Mouse (Mus musculus) thymus, postnatal 25 days (tissue): Measurements from ENCODE around the gene Mef2b.
A peak's percentile ranks its signal among the peaks of the same experiment; 100 is the strongest.

Source experiments
- DNase-seq: peaks from one replicate; pipeline ENCODE4 v3.0.0; 2022

Mef2b gene

GRCm38 (mm10) chr8:70134931-70135330 lies 4.6 kb upstream of the Mef2b start:
- no peak for DNase-seq

- no peak for DNase-seq
Observed at GRCm38 (mm10) chr8:70136591-70136990, 2.9 kb upstream of the Mef2b start.

DNA sequence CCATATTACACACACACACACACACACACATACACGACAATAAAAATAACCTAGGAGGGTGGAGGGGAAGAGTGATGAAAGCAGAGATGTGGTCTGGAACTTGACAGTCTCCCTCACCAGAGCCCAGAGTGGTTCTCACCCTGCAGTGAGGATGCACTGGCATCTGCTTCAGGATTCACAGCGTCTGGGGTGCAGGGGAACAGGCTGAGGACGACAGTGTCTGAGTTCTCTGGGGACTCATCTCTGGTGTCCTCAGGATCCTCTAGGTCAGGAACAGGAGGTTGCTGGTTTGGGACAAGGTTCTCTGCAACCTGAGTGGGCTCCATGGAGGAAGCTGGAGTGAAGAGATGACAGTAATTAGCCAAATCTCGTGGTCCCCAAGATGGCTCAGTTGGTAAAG lies 1.6 kb upstream of the Mef2b start:
- no peak for DNase-seq

GRCm38 (mm10) chr8:70139981-70140380 lies 470 bp downstream of the Mef2b start:
- DNase-seq = no peak

DNA sequence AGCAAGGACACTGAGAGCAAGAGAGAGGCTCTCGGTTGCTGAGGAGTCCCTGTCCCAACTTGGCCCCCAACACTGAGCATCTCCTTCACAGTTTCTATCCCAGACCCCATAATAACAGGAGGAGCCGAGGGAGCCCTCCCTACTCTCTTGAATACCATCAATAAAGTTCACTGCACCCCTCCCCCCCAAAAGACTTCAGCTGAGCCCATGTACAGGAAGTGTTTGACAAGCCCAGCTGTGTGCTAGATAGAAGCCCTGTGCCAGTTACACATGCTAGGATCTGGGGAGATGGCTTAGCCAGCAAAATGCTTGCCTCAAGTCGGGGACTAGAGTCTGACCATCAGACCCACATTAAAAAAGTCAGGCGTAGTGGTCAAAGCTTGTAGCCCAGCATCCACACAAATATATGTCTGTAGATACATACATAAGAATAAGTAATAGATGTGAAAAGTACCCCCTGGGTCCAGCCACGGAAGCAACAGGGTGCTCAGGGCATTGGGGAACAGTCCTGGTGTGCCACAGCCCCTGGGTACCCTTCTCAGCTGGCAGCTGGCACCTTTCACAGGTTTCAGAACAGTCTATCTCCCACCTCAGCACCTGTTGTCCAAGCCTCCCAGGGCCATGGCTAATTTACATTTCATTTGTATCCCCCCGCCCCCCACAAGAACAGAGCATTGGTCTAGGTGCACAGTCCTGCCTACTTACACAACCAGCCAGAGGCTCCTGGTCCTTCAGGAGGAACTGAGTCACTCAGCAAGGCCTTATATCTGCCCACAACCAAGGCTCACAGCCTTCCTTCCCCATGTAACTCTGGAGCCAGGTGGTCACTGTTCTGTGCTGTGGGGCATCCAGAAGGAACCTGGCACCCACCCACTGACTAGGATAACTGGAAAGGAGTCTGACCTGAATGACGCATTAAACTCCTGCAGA lies 8.4 kb downstream of the Mef2b start:
- peak; percentile 44 for DNase-seq

- no peak for DNase-seq
Observed at GRCm38 (mm10) chr8:70150158-70150557, 10.6 kb downstream of the Mef2b start.

DNA sequence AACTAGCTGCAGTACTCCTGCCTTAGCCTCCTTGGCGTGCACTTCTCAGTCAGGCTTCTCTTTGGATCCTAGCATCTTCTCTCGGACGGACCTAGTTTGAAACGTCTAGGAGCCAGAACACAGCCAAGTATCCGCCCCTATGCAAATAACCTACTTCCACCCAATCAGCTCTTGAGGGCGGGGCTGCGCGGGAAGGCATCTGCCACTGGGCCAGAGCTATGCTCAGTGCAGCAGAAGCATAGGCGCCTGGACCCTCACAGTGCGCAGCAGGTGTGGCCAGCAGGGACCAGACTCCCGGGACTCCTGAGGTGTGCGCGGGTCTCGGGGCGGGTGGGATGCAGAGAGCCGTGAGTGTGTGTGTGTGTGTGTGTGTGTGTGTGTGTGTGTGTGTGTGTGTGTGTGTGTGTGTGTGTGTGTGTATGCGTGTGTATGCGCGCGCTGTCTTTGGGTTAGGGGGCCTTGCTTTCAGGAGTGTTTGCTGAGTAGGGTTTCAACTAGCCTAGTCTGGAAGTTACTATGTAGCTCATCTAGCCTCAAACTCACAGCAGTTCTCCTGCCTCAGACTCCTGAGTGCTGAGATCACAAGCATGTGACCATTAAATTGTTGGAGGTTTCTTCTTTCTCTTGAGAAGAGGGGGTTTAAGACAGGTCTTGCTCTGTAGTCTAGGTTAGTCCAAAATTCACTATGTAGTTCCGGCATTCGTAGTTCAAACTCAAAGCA lies 13.2 kb downstream of the Mef2b start:
- peak; percentile 83 for DNase-seq

GRCm38 (mm10) chr8:70157240-70157800 lies 17.8 kb downstream of the Mef2b start:
- DNase-seq = no peak

GRCm38 (mm10) chr8:70158069-70158853 lies 18.8 kb downstream of the Mef2b start:
- peak; percentile 92 for DNase-seq

DNA sequence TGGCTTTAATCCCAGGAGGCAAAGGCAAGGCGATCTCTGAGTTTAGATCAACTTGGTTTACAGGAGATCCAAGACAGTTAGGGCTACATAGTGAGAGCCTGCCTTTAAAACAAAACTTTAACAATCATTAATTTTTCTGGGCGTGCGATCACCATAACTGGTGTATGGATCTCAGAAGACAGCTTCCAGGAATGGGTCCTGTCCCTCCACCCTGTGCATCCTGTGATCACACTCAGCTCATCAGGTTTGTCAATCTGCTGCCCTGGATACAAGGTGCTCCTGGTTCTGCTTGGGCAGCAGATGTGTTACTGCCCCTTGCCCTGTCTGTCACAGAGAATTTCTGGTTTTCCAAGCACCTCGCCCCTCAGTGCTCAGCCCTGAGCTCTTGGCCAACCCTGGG lies 19.7 kb downstream of the Mef2b start:
- DNase-seq = no peak

DNA sequence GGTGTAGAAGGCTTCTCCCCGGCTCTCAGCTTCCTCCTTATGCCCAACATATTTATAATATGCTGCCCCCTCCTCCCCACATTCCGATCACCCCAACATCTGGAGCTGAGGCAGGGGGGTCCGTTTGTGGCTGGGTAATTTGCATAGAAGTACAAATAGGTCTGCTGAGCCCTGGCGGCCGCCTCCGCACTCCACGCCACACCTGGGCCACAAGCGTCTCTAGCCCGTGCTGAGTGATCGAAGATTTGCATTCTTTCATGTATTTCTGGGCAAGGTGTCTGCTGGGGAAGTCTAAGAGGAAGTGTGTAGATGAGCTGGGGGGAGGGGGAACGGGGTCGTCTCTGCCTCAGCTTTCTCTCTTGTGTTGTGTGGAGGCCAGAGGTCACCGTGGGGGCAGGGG lies 20.5 kb downstream of the Mef2b start:
- peak; percentile 55 for DNase-seq

GRCm38 (mm10) chr8:70163316-70163715 lies 23.8 kb downstream of the Mef2b start:
- no peak for DNase-seq

DNA sequence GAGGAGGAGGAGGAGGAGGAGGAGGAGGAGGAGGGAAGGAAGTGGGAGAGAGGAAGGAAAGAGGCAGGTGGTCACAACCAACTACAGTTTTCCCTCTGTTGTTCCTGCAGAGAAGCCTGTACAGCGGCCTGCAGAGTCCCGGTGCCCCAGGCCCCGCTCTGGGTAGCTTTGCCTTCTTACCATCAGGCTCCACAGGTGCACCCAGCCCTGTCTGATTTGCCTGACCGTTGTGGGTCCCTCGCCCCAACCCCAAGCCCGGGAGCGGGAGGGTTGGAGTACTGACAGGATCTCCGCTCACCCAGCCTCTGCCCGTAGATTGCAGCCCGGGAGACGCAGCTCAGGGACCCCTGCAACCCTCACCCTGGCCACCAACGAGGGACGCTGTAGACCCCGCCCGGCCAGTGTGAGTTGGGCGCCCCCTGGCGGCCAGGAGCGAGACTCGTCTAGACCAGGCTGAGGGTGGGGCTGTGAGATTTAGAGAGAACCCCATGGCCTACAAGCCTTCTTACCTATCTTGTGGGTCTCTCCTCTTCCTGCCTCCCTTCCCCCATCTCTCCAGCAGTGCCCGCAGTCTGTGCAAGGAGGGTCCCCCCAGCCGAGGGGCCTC lies 27.1 kb downstream of the Mef2b start:
- peak; percentile 86 for DNase-seq

DNA sequence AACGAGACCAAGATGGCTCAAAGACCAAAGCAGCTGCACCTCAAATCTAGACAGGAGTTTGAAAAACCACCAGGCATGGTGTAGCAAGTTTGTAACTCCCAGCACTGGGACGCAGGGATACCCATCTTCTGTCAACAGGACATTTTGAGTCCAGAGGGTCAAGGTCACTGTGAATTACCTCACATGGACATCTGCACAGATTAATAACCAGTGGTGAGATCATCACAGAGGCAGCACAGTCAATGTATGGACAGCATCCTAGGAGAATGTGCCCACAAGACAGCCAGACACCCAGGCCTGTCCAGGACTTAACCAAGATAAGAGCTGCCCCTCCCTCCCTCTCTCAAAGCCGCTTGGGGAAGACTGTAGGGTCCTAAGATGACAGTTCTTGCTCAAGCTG lies 30.6 kb downstream of the Mef2b start:
- DNase-seq = no peak

DNA sequence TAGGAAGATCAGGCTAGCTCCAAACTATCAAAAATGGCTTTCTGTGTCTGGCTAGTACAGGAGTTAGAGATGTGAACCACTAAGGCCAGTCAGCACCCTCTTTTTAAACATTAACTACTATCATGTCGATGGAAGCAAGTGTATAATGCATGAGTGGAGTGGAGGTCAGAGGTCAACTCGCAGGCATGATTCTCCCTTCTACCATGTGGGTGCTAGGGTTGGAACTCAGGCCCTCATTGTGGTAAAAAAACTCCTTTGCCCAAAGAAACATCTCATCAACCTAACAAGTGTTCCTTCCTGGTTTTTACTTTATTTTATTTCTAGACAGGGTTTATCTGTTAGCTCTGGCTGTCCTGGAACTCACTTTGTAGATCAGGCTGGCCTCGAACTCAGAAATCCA lies 31.2 kb downstream of the Mef2b start:
- no peak for DNase-seq

DNA sequence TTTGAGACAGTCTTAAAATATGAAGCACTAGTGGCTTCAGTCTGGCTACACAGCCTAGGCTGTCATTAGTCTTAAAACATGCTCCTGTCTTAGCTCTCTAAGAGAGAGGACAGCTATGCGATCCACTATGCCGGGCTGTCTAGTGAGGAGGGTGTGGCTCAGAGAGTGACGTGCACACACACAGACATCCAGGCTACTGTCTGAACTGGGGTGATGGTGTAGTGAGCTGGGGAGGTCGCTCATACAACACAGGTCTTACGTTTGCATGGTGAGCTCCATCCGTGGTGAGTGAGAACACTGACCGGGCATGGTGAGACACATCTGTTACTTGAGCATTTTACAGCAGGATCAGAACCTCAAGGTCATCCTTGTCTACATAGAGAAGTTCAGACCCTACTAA lies 31.7 kb downstream of the Mef2b start:
- no peak for DNase-seq

DNA sequence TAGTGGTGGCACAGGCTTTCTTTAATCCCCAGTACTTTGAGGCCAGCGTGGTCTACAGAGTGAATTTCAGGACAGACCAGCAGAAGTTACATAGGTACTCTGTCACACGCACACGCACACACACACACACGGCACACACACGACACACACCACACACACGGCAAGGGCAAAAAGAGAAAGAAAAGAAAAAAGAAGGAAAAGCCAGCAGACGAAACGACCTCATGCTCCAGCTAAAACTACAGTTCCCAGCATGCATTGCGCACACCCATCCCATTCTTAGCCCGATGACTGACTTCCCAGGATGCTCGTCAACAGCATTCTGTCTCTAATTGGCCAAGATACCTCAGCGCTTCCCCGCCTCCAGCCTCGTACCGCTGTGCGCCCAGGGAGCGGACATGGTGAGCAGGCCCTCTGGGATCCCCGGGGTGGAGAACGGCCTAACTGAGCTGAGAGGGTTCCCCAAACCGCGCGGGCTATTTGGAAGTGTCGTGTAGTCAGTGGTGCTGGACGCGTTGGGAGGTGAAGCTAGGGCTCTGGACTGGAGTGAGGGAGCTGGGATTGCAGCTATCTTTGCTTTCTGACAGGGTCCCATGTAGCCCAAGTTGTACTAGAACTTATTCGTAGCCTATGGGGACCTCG lies 32.7 kb downstream of the Mef2b start, which contains the start of gene Tmem161a:
Tmem161a (plus strand) TSS at position 314 of the 639 bp plus-strand sequence.
- peak; percentile 89 for DNase-seq

DNA sequence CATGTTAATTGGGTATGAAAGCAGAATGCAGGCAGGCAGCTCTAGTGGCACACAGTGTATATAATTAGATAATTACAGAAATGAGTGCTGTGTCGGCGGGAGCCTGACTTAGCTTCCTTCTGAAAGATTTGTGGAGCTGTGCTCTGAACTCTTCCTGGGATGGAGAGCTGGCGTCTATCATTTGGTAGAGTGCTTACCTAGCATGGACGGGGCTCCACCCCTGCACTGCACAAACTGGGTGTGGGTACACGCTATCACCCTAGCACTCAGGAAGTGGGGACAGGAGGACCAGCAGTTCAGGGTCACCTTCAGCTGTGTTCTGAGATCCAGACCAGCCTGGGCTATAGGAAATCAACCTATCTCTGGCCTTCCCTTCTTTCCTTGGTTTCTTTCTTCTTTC lies 33.8 kb downstream of the Mef2b start:
- no peak for DNase-seq

DNA sequence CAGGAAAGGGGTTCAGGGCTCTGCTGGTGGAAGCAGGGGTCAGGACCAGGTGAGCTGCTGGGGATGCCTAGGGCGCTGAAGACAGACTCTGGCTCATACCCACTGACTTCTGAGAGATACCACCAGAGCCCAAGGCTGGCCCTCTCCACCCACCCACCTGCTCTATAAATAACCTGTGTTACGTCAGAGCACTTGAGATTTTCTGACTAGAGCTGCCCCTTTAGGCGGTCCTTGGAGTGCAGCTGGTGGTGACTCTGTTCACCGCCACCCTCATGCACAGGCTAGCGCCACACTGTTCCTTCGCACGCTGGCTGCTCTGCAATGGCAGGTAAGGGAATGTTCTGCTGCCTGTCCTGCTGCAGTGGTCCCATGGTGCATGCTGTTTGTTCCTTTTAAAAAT lies 34.6 kb downstream of the Mef2b start:
- DNase-seq = no peak

GRCm38 (mm10) chr8:70178231-70178630 lies 38.7 kb downstream of the Mef2b start:
- no peak for DNase-seq

- DNase-seq = no peak
Observed at GRCm38 (mm10) chr8:70179082-70179481, 39.6 kb downstream of the Mef2b start.
